Mouse (Mus musculus) urinary bladder, postnatal 0 days (tissue): Measurements from ENCODE around the gene Glrx. TPM values are rescaled to one million over a fixed set of nuclear protein-coding genes. Genes with fewer than 3 reads are reported as not detected.

Source experiments
- polyA plus RNA-seq: library from polyadenylated mRNA; unstranded; fragments of >200 nt; fragmentation: Nextera tagmentation; extraction: Ambion mirVana; gene quantifications from 2 replicates; pipeline ENCODE4 v1.2.1, GENCODE M21; 2015

Glrx gene
- polyA plus RNA-seq = 90.0 and 105 TPM in 2 replicates

GRCm38 (mm10) chr13:75839719-75840481 lies at the start of gene Glrx:
TSS of gene Glrx (plus strand) at chr13:75839868.

Other genes with a start within 250 kb of the Glrx start
- 3.8 and 3.9 TPM in 2 replicates for gene Ell2, start 133.1 kb upstream of the Glrx start, polyA plus RNA-seq
- 15.6 and 22.5 TPM in 2 replicates for gene Rhobtb3, start 104.1 kb downstream of the Glrx start, polyA plus RNA-seq
- gene Spata9, start 127.3 kb downstream of the Glrx start, polyA plus RNA-seq = 0.33 and 0.45 TPM in 2 replicates
- 16.6 and 20.0 TPM in 2 replicates for gene Rfesd, start 178.9 kb downstream of the Glrx start, polyA plus RNA-seq
- 0.06 and 0.07 TPM in 2 replicates for gene Gpr150, start 217.1 kb downstream of the Glrx start, polyA plus RNA-seq